Mouse (Mus musculus) embryonic facial prominence, embryonic 15.5 days (tissue): Measurements from ENCODE around the gene Vcl. TPM values are rescaled to one million over a fixed set of nuclear protein-coding genes. Genes with fewer than 3 reads are reported as not detected.

Source experiments
- ATAC-seq: fragments of 200-750 bp; cut with Nextera tagmentation; 2 replicates; pipeline ENCODE4 v1.8.0; 2017; ENCODE audit warnings: low read depth, moderate TSS enrichment; ENCODE audit not compliant: insufficient number of reproducible peaks, low FRiP score, low TSS enrichment
- H3K27ac ChIP-seq: fragments of 300-500 bp; sonication (generic); replicated peaks from 2 replicates; pipeline ENCODE4 v1.5.1; 2015; ENCODE audit warnings: mild to moderate bottlenecking, inconsistent platforms
- H3K27me3 ChIP-seq: fragments of 300-500 bp; sonication (generic); 2 replicates; pipeline ENCODE4 v1.6.1; 2015; ENCODE audit warnings: inconsistent platforms
- H3K36me3 ChIP-seq: fragments of 300-500 bp; sonication (generic); 2 replicates; pipeline ENCODE4 v1.6.1; 2015; ENCODE audit warnings: mild to moderate bottlenecking, inconsistent platforms
- H3K4me1 ChIP-seq: fragments of 300-500 bp; sonication (generic); 2 replicates; pipeline ENCODE4 v1.6.1; 2015; ENCODE audit warnings: inconsistent platforms
- H3K4me2 ChIP-seq: fragments of 300-500 bp; sonication (generic); replicated peaks from 2 replicates; pipeline ENCODE4 v1.6.1; 2015; ENCODE audit warnings: mild to moderate bottlenecking, inconsistent platforms
- H3K4me3 ChIP-seq: fragments of 300-500 bp; sonication (generic); replicated peaks from 2 replicates; pipeline ENCODE4 v1.5.1; 2015; ENCODE audit warnings: mild to moderate bottlenecking, inconsistent platforms
- H3K9ac ChIP-seq: fragments of 300-500 bp; sonication (generic); 2 replicates; pipeline ENCODE4 v1.6.1; 2015; ENCODE audit warnings: inconsistent platforms
- H3K9me3 ChIP-seq: fragments of 300-500 bp; sonication (generic); replicated peaks from 2 replicates; pipeline ENCODE4 v1.6.1; 2016; ENCODE audit warnings: inconsistent platforms
- WGBS: fragments of 180-500 bp; shearing (Covaris S2); methylation state at CpG from one replicate; pipeline ENCODE4 v1.1.7; 2015; 5-methylcytosine and 5-hydroxymethylcytosine counted together
- polyA plus RNA-seq: library from polyadenylated mRNA; unstranded; fragments of >200 nt; fragmentation: Nextera tagmentation; extraction: Ambion mirVana; gene quantifications from 2 replicates; pipeline ENCODE4 v1.2.1, GENCODE M21; 2015

Vcl gene
- polyA plus RNA-seq, 1 experiment from 2014 or later, result 49.6 TPM

DNA sequence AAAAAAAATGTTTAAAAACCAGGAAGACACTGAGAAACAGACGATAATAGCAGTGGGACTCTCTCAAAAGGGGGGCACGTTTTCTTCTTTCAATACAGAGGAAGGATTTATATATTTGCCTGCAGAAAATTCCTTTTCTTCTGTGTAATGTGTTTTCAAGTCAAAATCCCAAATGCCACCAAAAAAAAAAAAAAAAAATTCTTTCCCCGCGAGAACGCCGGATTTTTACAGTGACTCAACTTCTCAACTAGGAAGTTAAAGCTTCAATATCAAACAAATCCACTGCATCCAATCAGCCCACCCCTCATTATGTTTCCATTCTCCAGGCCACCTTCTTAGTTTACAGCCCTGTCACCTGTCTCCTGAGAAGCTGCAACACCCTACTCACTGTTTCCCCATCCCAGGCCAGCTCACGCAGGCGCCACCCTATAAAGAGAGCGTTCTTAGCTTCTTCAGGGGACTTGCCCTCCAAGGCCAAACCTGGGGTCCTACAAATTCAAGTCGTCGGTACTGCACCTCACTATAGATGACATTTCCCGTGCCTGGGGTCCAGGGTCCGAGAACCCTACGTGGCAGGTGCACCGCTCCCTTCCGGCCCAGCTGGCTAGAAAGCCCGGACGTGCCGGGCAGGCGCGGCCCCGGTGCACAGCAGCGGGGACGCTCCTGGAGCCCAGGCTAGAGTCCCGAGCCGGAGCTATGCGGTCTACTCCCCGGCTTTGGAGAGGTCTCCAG, 122.3 kb downstream of the Vcl start:
- Histone ChIP-seq H3K4me1 (peaks cover 4% of the 10 kb centered on the region; the same call in 1 of the 2 replicates), H3K9ac (peak overlapping the region; percentile 77), H3K27me3 (no peaks in the 10 kb centered on the region), H3K4me2 (peak overlapping the region; percentile 98), H3K9me3 (no peaks in the 10 kb centered on the region), H3K4me3 (peak overlapping the region; percentile 97), H3K27ac (peak overlapping the region; percentile 95), H3K36me3 (no peaks in the 10 kb centered on the region)
- WGBS, result 7% methylated on average over 28 of the region's 28 CpGs
- no peak for ATAC-seq

GRCm38 (mm10) chr14:21052112-21052780, 123.0 kb downstream of the Vcl start, which contains the start of the genes Ap3m1 and Adk:
Gene Ap3m1, minus strand, starts transcription at chr14:21052508.
Gene Adk, plus strand, starts transcription at chr14:21052574.
- under 1% methylated on average over 48 of the region's 48 CpGs for WGBS
- peak within 1 kb of the TSS; percentile 98 for H3K4me2 ChIP-seq
- H3K4me3 ChIP-seq, result peak within 1 kb of the TSS; percentile 97
- H3K27ac ChIP-seq, result peak within 1 kb of the TSS; percentile 95
- H3K9ac ChIP-seq, result peak within 1 kb of the TSS; percentile 77
- H3K27me3 ChIP-seq, result no peaks in the 10 kb centered on the region
- H3K9me3 ChIP-seq, result no peaks in the 10 kb centered on the region
- no peaks in the 10 kb centered on the region for H3K36me3 ChIP-seq
- H3K4me1 ChIP-seq, result peaks cover 4% of the 10 kb centered on the region; the same call in 1 of the 2 replicates
- peak; percentile 98 for ATAC-seq

DNA sequence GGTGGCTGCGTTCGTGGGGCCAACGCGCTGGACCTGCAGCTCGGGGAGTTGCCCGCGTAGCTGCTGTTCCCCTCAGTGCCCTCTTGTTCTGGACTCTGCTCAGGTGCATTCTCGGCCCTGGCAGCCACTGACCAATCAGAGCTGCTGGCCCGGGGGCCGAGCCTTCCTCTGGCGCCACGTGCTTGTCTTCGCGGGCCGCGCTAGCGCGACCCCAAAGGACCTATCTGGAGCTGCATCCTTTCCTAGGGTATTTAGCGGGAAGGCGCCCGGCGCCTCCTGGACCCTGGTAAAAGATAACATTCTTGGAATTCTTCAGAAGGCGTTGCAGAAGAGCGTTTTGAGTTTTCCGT, 123.6 kb downstream of the Vcl start:
- no peaks in the 10 kb centered on the region for H3K36me3 ChIP-seq
- peaks cover 4% of the 10 kb centered on the region; the same call in 1 of the 2 replicates for H3K4me1 ChIP-seq
- H3K4me3 ChIP-seq, result peak overlapping the region; percentile 97
- H3K9ac ChIP-seq, result peak overlapping the region; percentile 77
- no peaks in the 10 kb centered on the region for H3K27me3 ChIP-seq
- peak; percentile 75 for ATAC-seq
- 0% methylated on average over 25 of the region's 25 CpGs for WGBS
- peak overlapping the region; percentile 95 for H3K27ac ChIP-seq
- H3K4me2 ChIP-seq, result peak overlapping the region; percentile 98
- H3K9me3 ChIP-seq, result no peaks in the 10 kb centered on the region

DNA sequence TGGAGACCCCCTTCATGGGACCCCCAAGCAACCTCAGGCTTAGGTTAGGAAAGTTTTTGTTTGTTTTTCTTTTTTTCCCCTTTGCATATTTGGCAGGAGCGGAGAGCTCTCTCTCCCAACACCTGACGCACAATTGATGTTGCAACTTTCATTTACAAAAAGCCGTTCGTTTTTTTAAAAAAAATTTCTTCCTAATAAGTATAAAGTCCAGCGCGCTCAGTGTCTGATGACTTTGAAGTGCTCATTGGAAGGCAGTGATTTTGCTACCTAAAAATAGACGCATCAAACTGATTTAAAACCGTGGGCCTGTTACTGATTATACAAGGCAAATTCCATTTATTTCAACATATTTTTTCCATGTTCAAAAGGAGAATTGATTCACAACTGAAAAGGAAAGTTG, 124.0 kb downstream of the Vcl start:
- H3K36me3 ChIP-seq, result no peaks in the 10 kb centered on the region
- H3K27me3 ChIP-seq, result no peaks in the 10 kb centered on the region
- no peaks in the 10 kb centered on the region for H3K9me3 ChIP-seq
- 2% methylated on average over 8 of the region's 8 CpGs for whole genome bisulfite sequencing
- H3K4me3 ChIP-seq, result peak overlapping the region; percentile 97
- H3K27ac ChIP-seq, result peak overlapping the region; percentile 95; the same call in 1 of the 2 replicates
- H3K4me1 ChIP-seq, result peaks cover 4% of the 10 kb centered on the region; the same call in 1 of the 2 replicates
- no peak overlapping the region; the same call in 1 of the 2 replicates for H3K9ac ChIP-seq
- H3K4me2 ChIP-seq, result peak overlapping the region; percentile 98
- no peak for ATAC-seq

GRCm38 (mm10) chr14:21053586-21053985, 124.4 kb downstream of the Vcl start:
- Histone ChIP-seq H3K4me3 (peak overlapping the region; percentile 97; the same call in 1 of the 2 replicates), H3K4me1 (peaks cover 4% of the 10 kb centered on the region; the same call in 1 of the 2 replicates), H3K27ac (no peak overlapping the region), H3K27me3 (no peaks in the 10 kb centered on the region), H3K4me2 (peak overlapping the region; percentile 98), H3K36me3 (no peaks in the 10 kb centered on the region), H3K9me3 (no peaks in the 10 kb centered on the region), H3K9ac (no peak overlapping the region)
- WGBS, result 48% methylated on average over 7 of the region's 7 CpGs
- ATAC-seq, result no peak

DNA sequence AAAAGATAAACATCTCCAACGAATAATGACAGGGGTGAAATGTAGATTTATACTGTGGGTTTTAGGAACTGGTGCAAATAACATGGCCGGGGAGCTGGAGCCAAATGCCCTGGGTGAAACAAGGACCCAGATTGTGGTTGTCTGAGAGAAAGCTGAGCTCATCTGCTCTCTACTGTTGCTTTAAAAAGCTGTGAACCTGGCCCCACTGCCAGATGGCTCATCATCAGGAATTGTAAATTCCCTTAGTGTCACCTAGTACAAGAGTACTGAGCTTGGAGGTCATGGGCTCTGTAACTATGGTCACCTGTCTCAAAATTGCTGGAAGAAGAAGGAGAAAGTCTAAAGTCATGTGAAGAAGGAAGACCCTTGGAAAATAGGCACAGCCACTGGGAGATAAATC, 129.8 kb downstream of the Vcl start:
- no peak overlapping the region for H3K9ac ChIP-seq
- H3K9me3 ChIP-seq, result no peaks in the 10 kb centered on the region
- no peak overlapping the region for H3K27ac ChIP-seq
- no peak overlapping the region for H3K4me3 ChIP-seq
- H3K27me3 ChIP-seq, result no peaks in the 10 kb centered on the region
- H3K4me1 ChIP-seq, result no peaks in the 10 kb centered on the region
- WGBS, result 66% methylated on average over 2 of the region's 2 CpGs
- no peaks in the 10 kb centered on the region for H3K36me3 ChIP-seq
- no peak for ATAC-seq
- no peak overlapping the region for H3K4me2 ChIP-seq

GRCm38 (mm10) chr14:21062766-21063513, 133.7 kb downstream of the Vcl start:
- no peak for ATAC-seq
- Histone ChIP-seq H3K27ac (no peak overlapping the region), H3K4me1 (peaks cover 9% of the 10 kb centered on the region; the same call in 1 of the 2 replicates), H3K36me3 (no peaks in the 10 kb centered on the region), H3K27me3 (no peaks in the 10 kb centered on the region), H3K4me3 (no peak overlapping the region), H3K9me3 (no peaks in the 10 kb centered on the region), H3K4me2 (no peak overlapping the region), H3K9ac (no peak overlapping the region)
- 77% methylated on average over 5 of the region's 5 CpGs for WGBS

- ATAC-seq, result no peak
- 18% methylated on average over 1 of the region's 1 CpGs for WGBS
- H3K27ac ChIP-seq, result no peak overlapping the region
- no peaks in the 10 kb centered on the region for H3K36me3 ChIP-seq
- peaks cover 9% of the 10 kb centered on the region; the same call in 1 of the 2 replicates for H3K4me1 ChIP-seq
- H3K9me3 ChIP-seq, result no peaks in the 10 kb centered on the region
- H3K27me3 ChIP-seq, result no peaks in the 10 kb centered on the region
- H3K9ac ChIP-seq, result no peak overlapping the region
- H3K4me2 ChIP-seq, result no peak overlapping the region
- no peak overlapping the region for H3K4me3 ChIP-seq
Measured at GRCm38 (mm10) chr14:21064321-21064720, 135.1 kb downstream of the Vcl start.

DNA sequence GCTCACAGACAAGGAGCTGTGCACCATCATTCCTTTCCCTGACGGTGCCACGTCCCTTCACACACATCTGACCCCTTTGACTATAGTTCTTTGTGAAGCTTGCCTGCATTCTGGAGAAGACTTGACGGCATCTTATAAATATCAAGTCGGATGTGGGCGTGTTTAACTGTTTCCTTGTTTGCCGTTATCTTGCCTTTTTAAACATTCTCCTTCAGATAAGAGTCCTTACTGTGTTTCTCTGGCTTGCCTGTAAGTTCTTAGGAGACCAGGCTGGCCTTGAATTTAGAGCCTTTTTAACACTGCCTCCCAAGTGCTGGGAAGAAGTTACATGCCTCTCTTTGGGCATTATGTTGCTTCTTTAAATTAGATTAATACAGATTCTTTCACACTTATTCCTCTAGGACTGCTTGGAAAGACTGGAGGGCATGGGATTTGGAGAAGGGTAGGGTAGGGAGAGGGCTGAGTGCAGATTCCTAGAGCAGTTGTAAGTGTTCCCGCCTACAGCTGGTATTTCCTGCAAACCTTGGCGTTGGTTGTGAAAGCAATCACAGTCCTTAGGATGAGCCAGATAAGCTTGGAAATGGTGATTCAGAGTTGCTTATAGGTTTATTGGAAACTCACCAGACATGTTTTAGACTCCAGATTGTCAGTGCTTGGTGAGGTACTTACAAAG, 136.4 kb downstream of the Vcl start:
- Histone ChIP-seq H3K36me3 (no peaks in the 10 kb centered on the region), H3K27me3 (no peaks in the 10 kb centered on the region), H3K27ac (no peak overlapping the region), H3K4me3 (no peak overlapping the region), H3K9me3 (no peaks in the 10 kb centered on the region), H3K4me1 (peaks cover 9% of the 10 kb centered on the region; the same call in 1 of the 2 replicates), H3K4me2 (no peak overlapping the region), H3K9ac (no peak overlapping the region)
- 67% methylated on average over 8 of the region's 8 CpGs for WGBS
- no peak for ATAC-seq

DNA sequence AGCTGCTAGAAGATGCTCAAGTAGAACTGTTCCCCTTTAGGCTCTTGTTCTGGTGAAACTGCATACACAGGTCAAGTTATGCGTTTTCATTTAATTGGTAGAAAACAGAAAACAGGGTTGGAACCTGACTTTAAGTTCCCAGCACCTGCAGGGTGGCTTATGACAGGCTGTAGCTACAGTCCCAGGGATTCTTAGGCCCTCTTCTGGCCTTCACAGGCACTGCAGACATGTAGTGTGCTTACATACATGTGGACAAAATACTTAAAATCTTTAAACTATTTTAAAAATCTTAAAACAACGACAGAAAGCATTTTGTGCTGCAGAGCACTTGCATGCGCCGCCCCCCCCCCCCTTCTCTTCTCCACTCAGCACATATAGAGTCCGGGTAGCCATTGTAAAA, 140.4 kb downstream of the Vcl start:
- no peak overlapping the region for H3K27ac ChIP-seq
- peaks cover 9% of the 10 kb centered on the region; the same call in 1 of the 2 replicates for H3K4me1 ChIP-seq
- no peaks in the 10 kb centered on the region for H3K27me3 ChIP-seq
- no peak overlapping the region for H3K4me2 ChIP-seq
- no peaks in the 10 kb centered on the region for H3K36me3 ChIP-seq
- no peaks in the 10 kb centered on the region for H3K9me3 ChIP-seq
- H3K9ac ChIP-seq, result no peak overlapping the region
- ATAC-seq, result no peak
- no peak overlapping the region for H3K4me3 ChIP-seq
- 76% methylated on average over 5 of the region's 5 CpGs for WGBS
